Mouse (Mus musculus) liver, embryonic 11.5 days (tissue): ENCODE data around the gene Rasl12. TPM values are rescaled to one million over a fixed set of nuclear protein-coding genes. Genes with fewer than 3 reads are reported as not detected.

Experiments
- ATAC-seq: fragments of 200-750 bp; cut with Nextera tagmentation; replicated peaks from 2 replicates; pipeline ENCODE4 v1.8.0; 2017; ENCODE audit warnings: moderate number of reproducible peaks, mild to moderate bottlenecking, moderate TSS enrichment, moderate library complexity; ENCODE audit not compliant: low FRiP score
- DNase-seq: peaks from one replicate; pipeline ENCODE4 v3.0.0-alpha.2; 2017; ENCODE audit warnings: low spot score
- H3K27ac ChIP-seq: fragments of 300-500 bp; sonication (generic); 2 replicates; pipeline ENCODE4 v1.5.1; 2014; ENCODE audit warnings: mild to moderate bottlenecking, low read depth, low read length, control low read depth
- H3K27me3 ChIP-seq: fragments of 300-500 bp; sonication (generic); replicated peaks from 2 replicates; pipeline ENCODE4 v1.6.1; 2014; ENCODE audit warnings: low read length, mixed read lengths; ENCODE audit not compliant: control insufficient read depth, insufficient read depth
- H3K36me3 ChIP-seq: fragments of 300-500 bp; sonication (generic); 2 replicates; pipeline ENCODE4 v1.6.1; 2014; ENCODE audit warnings: mild to moderate bottlenecking, low read length, moderate library complexity, mixed read lengths; ENCODE audit not compliant: control insufficient read depth, insufficient read depth
- H3K4me1 ChIP-seq: fragments of 300-500 bp; sonication (generic); replicated peaks from 2 replicates; pipeline ENCODE4 v1.6.1; 2014; ENCODE audit warnings: low read length, mixed read lengths; ENCODE audit not compliant: control insufficient read depth, insufficient read depth
- H3K4me2 ChIP-seq: fragments of 300-500 bp; sonication (generic); 2 replicates; pipeline ENCODE4 v1.6.1; 2014; ENCODE audit warnings: mild to moderate bottlenecking, control low read depth, moderate library complexity
- H3K4me3 ChIP-seq: fragments of 300-500 bp; sonication (generic); 2 replicates; pipeline ENCODE4 v1.5.1; 2014; ENCODE audit warnings: low read depth, low read length, control low read depth
- H3K9ac ChIP-seq: fragments of 300-500 bp; sonication (generic); 2 replicates; pipeline ENCODE4 v1.6.1; 2014; ENCODE audit warnings: low read depth, low read length, control low read depth
- H3K9me3 ChIP-seq: fragments of 300-500 bp; sonication (generic); 2 replicates; pipeline ENCODE4 v1.6.1; 2016; ENCODE audit warnings: low read length, inconsistent platforms, mixed read lengths; ENCODE audit not compliant: control insufficient read depth
- WGBS: fragments of 180-500 bp; shearing (Covaris S2); extraction: QIAGEN DNeasy Blood & Tissue Kit; methylation state at CpG from one replicate; pipeline ENCODE4 v1.1.7; 2014; 5-methylcytosine and 5-hydroxymethylcytosine counted together
- polyA plus RNA-seq: library from polyadenylated mRNA; unstranded; fragments of >200 nt; fragmentation: Nextera tagmentation; extraction: Ambion mirVana; gene quantifications from 2 replicates; pipeline ENCODE4 v1.2.1, GENCODE M21; 2014

The Rasl12 gene
- polyA plus RNA-seq, 1 experiment from 2014 or later: 1.4 TPM

DNA sequence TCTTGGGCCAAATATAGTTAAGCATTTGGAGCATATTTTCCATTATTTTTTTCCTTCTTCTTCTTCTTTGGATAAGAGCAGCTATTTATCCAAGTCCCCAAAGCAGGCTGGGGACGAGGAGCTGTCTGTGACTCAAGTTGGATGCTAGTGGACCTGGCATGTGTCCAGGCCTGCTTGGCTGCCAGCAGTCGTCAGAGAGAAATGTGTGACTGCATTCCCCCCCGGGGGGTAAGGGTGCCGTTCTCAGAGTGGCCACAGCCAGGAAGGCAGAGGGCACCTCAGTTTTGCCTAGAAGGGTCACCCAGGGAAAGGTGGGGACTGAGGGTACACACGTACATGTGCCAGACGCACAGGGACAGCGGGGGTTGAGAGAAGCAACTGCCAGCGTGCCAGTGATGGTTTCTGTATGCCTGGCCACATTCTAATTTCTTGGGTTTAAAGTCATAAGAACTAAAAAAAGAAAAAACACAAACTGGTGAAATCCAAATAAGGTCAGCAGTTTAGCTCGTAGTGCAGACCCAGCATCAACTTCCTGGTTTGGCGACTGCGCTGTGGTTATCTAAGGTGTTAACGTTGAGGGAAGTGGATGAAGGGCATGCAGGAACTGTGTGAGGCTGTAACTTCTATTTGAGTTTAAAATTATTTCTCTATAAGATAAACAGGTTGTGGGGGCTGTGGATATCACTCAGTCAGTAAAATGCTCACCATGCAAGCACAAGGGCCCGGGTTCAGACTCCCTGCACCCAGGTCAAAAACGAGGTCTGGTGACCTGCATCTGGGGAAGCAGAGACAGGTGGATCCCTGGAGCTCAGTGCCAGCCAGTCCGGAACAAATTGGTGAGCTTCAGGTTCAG is 6.3 kb downstream of the Rasl12 start:
- no peaks in the 10 kb centered on the region for H3K36me3 ChIP-seq
- no peak overlapping the region for H3K9ac ChIP-seq
- no peak overlapping the region for H3K27ac ChIP-seq
- 68% methylated on average over 15 of the region's 15 CpGs for WGBS
- H3K4me2 ChIP-seq: no peak overlapping the region
- no peaks in the 10 kb centered on the region for H3K9me3 ChIP-seq
- no peak overlapping the region for H3K4me3 ChIP-seq
- DNase-seq (no peak), ATAC-seq (no peak)
- no peaks in the 10 kb centered on the region for H3K4me1 ChIP-seq
- H3K27me3 ChIP-seq: no peaks in the 10 kb centered on the region

DNA sequence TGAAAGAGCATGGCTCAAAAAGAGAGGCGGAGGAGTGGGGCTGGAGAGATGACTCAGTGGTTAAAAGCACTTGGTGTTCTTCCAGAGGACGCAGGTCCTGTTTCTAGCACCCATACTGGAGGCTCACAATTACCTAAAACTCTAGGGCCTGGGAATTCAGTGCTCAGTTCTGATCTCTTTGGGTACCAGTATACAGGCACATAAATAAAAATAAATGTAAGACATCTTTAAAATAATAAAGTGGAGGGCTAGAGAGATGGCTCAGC is 6.8 kb downstream of the Rasl12 start:
- H3K27ac ChIP-seq: no peak overlapping the region
- H3K27me3 ChIP-seq: no peaks in the 10 kb centered on the region
- no peak overlapping the region for H3K4me2 ChIP-seq
- WGBS: 79% methylated on average over 2 of the region's 2 CpGs
- no peaks in the 10 kb centered on the region for H3K9me3 ChIP-seq
- no peaks in the 10 kb centered on the region for H3K4me1 ChIP-seq
- DNase-seq: no peak
- no peak overlapping the region for H3K9ac ChIP-seq
- no peaks in the 10 kb centered on the region for H3K36me3 ChIP-seq
- H3K4me3 ChIP-seq: no peak overlapping the region
- ATAC-seq: no peak

DNA sequence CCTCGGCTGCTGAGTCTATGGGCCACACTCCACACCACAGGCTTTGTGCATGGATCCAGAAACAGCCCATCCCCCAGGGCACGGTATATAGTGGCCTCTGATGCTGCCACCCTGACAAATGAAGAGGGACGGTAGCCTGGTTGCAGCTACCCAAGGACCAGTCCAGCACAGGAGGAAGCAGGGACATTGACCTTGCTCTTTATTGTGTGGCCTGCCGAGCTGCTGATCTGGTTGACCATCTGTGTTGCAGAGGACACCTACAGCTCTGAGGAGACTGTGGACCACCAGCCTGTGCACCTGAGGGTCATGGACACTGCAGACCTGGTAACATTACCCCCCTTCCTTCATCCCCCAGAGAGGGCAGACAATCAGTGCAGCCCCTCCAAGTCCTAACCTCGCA is 9.0 kb downstream of the Rasl12 start:
- Histone ChIP-seq H3K9me3 (no peaks in the 10 kb centered on the region), H3K36me3 (no peaks in the 10 kb centered on the region), H3K27me3 (no peaks in the 10 kb centered on the region), H3K27ac (no peak overlapping the region), H3K9ac (no peak overlapping the region), H3K4me3 (no peak overlapping the region), H3K4me1 (no peaks in the 10 kb centered on the region), H3K4me2 (no peak overlapping the region)
- WGBS: 78% methylated on average over 5 of the region's 5 CpGs
- ATAC-seq (no peak), DNase-seq (no peak)

DNA sequence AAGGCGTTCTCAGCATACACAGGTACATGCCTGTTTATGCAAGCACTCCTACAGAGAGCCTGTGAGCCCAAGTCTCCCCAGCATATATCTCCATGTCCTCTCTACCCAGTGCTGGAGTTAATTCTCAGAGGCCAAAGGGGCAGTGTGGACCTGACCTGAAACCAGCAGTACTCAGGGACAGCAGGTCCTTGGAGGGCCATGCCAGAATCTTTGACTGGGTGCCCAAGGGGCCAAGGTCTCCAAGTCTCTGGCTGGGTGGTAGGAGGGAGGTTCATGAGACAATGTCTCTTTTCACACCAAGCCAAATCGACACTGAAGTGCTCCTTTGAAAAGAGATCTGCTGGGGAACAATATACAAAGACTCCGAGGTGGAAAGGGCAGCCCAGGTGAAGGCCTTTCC is 9.6 kb downstream of the Rasl12 start:
- Histone ChIP-seq H3K4me3 (no peak overlapping the region), H3K9me3 (no peaks in the 10 kb centered on the region), H3K4me1 (no peaks in the 10 kb centered on the region), H3K27me3 (no peaks in the 10 kb centered on the region), H3K9ac (no peak overlapping the region), H3K27ac (no peak overlapping the region), H3K4me2 (no peak overlapping the region), H3K36me3 (no peaks in the 10 kb centered on the region)
- WGBS: 61% methylated on average over 3 of the region's 3 CpGs
- DNase-seq (no peak), ATAC-seq (no peak)

DNA sequence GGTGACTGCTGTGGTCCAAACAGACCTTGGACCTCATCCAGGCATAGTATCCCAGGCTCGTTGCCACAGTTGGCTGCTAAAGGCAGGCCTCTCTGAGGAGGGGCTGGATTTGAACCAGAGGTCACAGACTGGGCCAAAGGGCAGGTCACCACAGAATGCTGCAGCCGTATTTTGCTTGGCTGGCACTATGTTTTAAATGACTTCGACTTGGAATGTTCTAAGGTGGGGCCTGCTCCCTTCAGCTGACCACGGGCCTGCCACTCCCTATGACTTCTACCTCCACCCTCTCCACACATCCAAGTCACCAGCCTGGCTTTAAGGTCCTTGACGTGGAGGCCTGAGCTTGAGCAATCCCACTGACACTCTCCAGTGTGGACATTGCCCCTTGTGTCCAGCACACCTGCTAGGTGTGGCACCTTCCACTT is 10.6 kb downstream of the Rasl12 start:
- Histone ChIP-seq H3K9ac (no peak overlapping the region), H3K27ac (no peak overlapping the region), H3K36me3 (no peaks in the 10 kb centered on the region), H3K4me1 (no peaks in the 10 kb centered on the region), H3K27me3 (no peaks in the 10 kb centered on the region), H3K9me3 (no peaks in the 10 kb centered on the region), H3K4me2 (no peak overlapping the region), H3K4me3 (no peak overlapping the region)
- ATAC-seq (no peak), DNase-seq (no peak)
- 63% methylated on average over 5 of the region's 5 CpGs for WGBS

GRCm38 (mm10) chr9:65410378-65410777 is 12.1 kb downstream of the Rasl12 start:
- ATAC-seq (no peak), DNase-seq (no peak)
- Histone ChIP-seq H3K27me3 (no peaks in the 10 kb centered on the region), H3K9ac (no peak overlapping the region), H3K4me3 (no peak overlapping the region), H3K27ac (no peak overlapping the region), H3K4me1 (no peaks in the 10 kb centered on the region), H3K9me3 (no peaks in the 10 kb centered on the region), H3K4me2 (no peak overlapping the region), H3K36me3 (no peaks in the 10 kb centered on the region)
- WGBS: 85% methylated on average over 8 of the region's 8 CpGs

DNA sequence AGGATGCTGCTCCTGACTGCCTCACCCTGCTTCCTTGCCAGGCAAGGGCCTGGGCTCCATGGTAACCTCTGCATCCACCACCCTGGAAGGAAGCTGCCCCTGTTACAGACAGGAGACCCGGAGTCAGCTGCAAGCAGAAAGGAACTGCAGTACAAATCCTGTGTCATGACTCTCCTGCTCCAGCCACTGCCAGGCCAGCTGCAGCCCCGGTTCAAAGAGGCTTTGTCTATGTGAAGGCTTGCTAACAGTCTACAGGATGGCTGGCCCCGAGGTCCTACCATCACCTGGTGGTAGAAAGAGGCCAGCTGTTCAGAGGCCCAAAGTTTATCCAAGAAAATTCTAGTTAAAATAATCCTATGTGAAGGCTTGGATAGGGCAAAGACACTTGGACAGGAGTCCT is 13.0 kb downstream of the Rasl12 start:
- no peaks in the 10 kb centered on the region for H3K27me3 ChIP-seq
- H3K9me3 ChIP-seq: no peaks in the 10 kb centered on the region
- no peaks in the 10 kb centered on the region for H3K4me1 ChIP-seq
- no peak overlapping the region for H3K27ac ChIP-seq
- no peak overlapping the region for H3K4me2 ChIP-seq
- no peak overlapping the region for H3K4me3 ChIP-seq
- no peak for ATAC-seq
- no peaks in the 10 kb centered on the region for H3K36me3 ChIP-seq
- 75% methylated on average over 3 of the region's 3 CpGs for WGBS
- DNase-seq: no peak
- no peak overlapping the region for H3K9ac ChIP-seq

DNA sequence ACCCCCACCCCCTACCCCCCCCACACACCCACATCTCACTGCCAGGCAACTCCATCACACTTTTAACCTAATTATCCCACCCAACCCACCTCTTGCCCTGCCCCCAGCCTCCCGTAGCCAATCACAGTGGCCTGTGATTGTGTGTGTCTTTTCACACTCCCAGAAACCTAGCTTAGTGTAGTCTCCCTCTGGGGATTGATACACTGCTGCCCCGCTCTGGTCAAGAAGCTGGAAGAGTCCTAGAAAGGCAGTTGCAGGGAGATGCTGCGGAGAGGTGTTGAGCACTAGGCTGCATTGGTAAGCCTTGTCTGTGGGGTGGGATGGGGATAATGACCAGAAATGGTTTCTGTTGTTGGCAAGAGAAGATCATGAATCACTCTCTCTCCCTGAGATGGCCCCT is 19.4 kb downstream of the Rasl12 start:
- WGBS: 46% methylated on average over 3 of the region's 3 CpGs

GRCm38 (mm10) chr9:65419633-65420032 is 21.3 kb downstream of the Rasl12 start:
- H3K9me3 ChIP-seq: no peaks in the 10 kb centered on the region
- H3K4me1 ChIP-seq: no peaks in the 10 kb centered on the region
- no peaks in the 10 kb centered on the region for H3K36me3 ChIP-seq
- no peak overlapping the region for H3K9ac ChIP-seq
- H3K4me2 ChIP-seq: no peak overlapping the region
- WGBS: 79% methylated on average over 3 of the region's 3 CpGs
- no peak overlapping the region for H3K4me3 ChIP-seq
- DNase-seq: no peak
- no peaks in the 10 kb centered on the region for H3K27me3 ChIP-seq
- no peak for ATAC-seq
- H3K27ac ChIP-seq: no peak overlapping the region

More for the DNA sequence above, 19.4 kb downstream of the Rasl12 start:
- Histone ChIP-seq H3K9ac (no peak overlapping the region), H3K27me3 (no peaks in the 10 kb centered on the region), H3K4me3 (no peak overlapping the region), H3K4me2 (no peak overlapping the region), H3K4me1 (no peaks in the 10 kb centered on the region), H3K27ac (no peak overlapping the region), H3K36me3 (no peaks in the 10 kb centered on the region), H3K9me3 (no peaks in the 10 kb centered on the region)
- DNase-seq: no peak
- ATAC-seq: no peak
